Mouse (Mus musculus) left cerebral cortex, adult 8-10 months (tissue): ENCODE measurements around the gene Psmb10. TPM values are rescaled to one million over a fixed set of nuclear protein-coding genes. Genes with fewer than 3 reads are reported as not detected.

Experiments used
- DNase-seq, 2 experiments: peaks; one replicate each; pipeline ENCODE4 v3.0.0; 2022; ENCODE audit warnings: low spot score in 2 of 2
- total RNA-seq, 4 experiments: library from RNA; stranded (reverse); gene quantifications; 2 replicates each; pipeline ENCODE4 v1.2.4; 2022

Psmb10 gene
- total RNA-seq, 4 experiments from 2014 or later: 82.5 to 92.6 (median 90.1) TPM

- peak in 1 of 2 experiments; percentile 60 for DNase-seq
Observed at GRCm38 (mm10) chr8:105937496-105938305, 543 bp downstream of the Psmb10 start.

- peak; percentile 71 to 92 for DNase-seq
Observed at GRCm38 (mm10) chr8:105936866-105937475, 1.3 kb downstream of the Psmb10 start.

- DNase-seq: no peak
Observed at GRCm38 (mm10) chr8:105935863-105936603, 2.2 kb downstream of the Psmb10 start.

- DNase-seq: no peak
Observed at GRCm38 (mm10) chr8:105935105-105935504, 3.1 kb downstream of the Psmb10 start.

GRCm38 (mm10) chr8:105933762-105934161 is 4.5 kb downstream of the Psmb10 start, which contains the start of gene Ctrl:
TSS of gene Ctrl (minus strand) at chr8:105933862.
- DNase-seq: no peak

GRCm38 (mm10) chr8:105932525-105932924 is 5.7 kb downstream of the Psmb10 start:
- DNase-seq: no peak

- peak in 1 of 2 experiments; percentile 80 for DNase-seq
Observed at GRCm38 (mm10) chr8:105931271-105931670, 7.0 kb downstream of the Psmb10 start.

- DNase-seq: peak in 1 of 2 experiments; percentile 84
Observed at GRCm38 (mm10) chr8:105930602-105931001, 7.6 kb downstream of the Psmb10 start.

GRCm38 (mm10) chr8:105925123-105925522 is 13.1 kb downstream of the Psmb10 start:
- DNase-seq: peak in 1 of 2 experiments; percentile 73

- no peak for DNase-seq
Observed at GRCm38 (mm10) chr8:105919390-105919789, 18.9 kb downstream of the Psmb10 start.

- no peak for DNase-seq
Observed at GRCm38 (mm10) chr8:105900941-105901616, 37.2 kb downstream of the Psmb10 start.

GRCm38 (mm10) chr8:105900180-105900940 is 37.9 kb downstream of the Psmb10 start, which contains the start of gene Pskh1:
TSS of gene Pskh1 (plus strand) at chr8:105900441.
- DNase-seq: peak; percentile 86 to 90

- DNase-seq: no peak
Observed at GRCm38 (mm10) chr8:105897801-105898480, 40.3 kb downstream of the Psmb10 start.

- peak; percentile 59 to 88 for DNase-seq
Observed at GRCm38 (mm10) chr8:105893339-105893738, 44.9 kb downstream of the Psmb10 start, which contains the start of gene Nrn1l. TSS of gene Nrn1l (plus strand) at chr8:105893567.

- no peak for DNase-seq
Observed at GRCm38 (mm10) chr8:105892432-105892831, 45.8 kb downstream of the Psmb10 start.

- no peak for DNase-seq
Observed at GRCm38 (mm10) chr8:105890870-105891269, 47.4 kb downstream of the Psmb10 start.

GRCm38 (mm10) chr8:105889756-105890465 is 48.3 kb downstream of the Psmb10 start:
- no peak for DNase-seq
